Mouse (Mus musculus): ENCODE data around the gene Tctn1. TPM values are rescaled to one million over a fixed set of nuclear protein-coding genes. Genes with fewer than 3 reads are reported as not detected.

Tctn1 gene
- total RNA-seq, 2 experiments from 2014 or later, result 11.8 to 12.3 TPM

Other genes with a start within 250 kb of the Tctn1 start
- 10 to 100 TPM; 32.9 to 36.7 TPM for gene Cux2, start 214.4 kb downstream of the Tctn1 start, total RNA-seq (2021)
- gene Myl2, start 163.5 kb downstream of the Tctn1 start, total RNA-seq (2021), result under 1 TPM in 1 of 2 experiments, not detected in 1; 0.91 TPM
- gene Ccdc63, start 123.6 kb downstream of the Tctn1 start, total RNA-seq (2021), result under 1 TPM; 0.74 to 0.94 TPM
- gene Ppp1cc, start 106.2 kb downstream of the Tctn1 start, total RNA-seq (2021), result 100 to 1,000 TPM; 208 to 211 TPM
- 1 to 10 TPM; 3.2 to 3.6 TPM for gene Hvcn1, start 57.7 kb downstream of the Tctn1 start, total RNA-seq (2021)
- gene Pptc7, start 19.9 kb upstream of the Tctn1 start, total RNA-seq (2021), result 10 to 100 TPM; 36.5 to 42.5 TPM
- 1 to 10 TPM; 3.4 to 4.0 TPM for gene Rad9b, start 89.8 kb upstream of the Tctn1 start, total RNA-seq (2021)
- 100 to 1,000 TPM; 206 to 217 TPM for gene Vps29, start 89.9 kb upstream of the Tctn1 start, total RNA-seq (2021)
- gene Gpn3, start 107.4 kb upstream of the Tctn1 start, total RNA-seq (2021), result 10 to 100 TPM; 26.4 to 28.2 TPM
- gene Fam216a, start 107.9 kb upstream of the Tctn1 start, total RNA-seq (2021), result 10 to 100 TPM; 73.8 to 78.8 TPM
- gene Arpc3, start 127.4 kb upstream of the Tctn1 start, total RNA-seq (2021), result 100 to 1,000 TPM; 285 to 290 TPM
- 10 to 100 TPM; 27.6 to 28.1 TPM for gene Anapc7, start 157.2 kb upstream of the Tctn1 start, total RNA-seq (2021)
- gene Atp2a2, start 237.8 kb upstream of the Tctn1 start, total RNA-seq (2021), result 100 to 1,000 TPM; 629 to 650 TPM